In the genomic region with DNA sequence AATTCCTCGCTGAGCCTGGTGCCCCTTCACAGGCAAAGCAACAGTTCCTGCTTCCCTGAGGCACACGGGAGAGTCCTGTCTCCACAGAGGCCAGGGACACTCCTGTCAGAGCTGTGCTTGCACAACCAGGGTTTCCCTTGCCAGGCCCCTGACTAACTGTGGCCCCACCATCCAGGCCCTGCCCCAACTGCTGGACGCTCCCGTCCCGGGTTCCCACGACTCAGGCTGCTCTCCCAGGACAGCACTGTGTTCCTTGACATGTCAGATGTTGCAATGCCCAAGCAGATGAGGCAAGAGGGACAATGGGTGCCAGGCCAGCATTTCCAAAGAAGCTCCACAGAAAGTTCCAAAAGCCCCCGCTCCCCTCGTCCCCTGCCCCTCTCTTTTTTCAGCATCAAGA, we compare ENCODE assay signal across 9 mouse cellular contexts.
DNase-seq lines count a peak whose midpoint lies in the region; ATAC-seq and TF ChIP-seq lines count a peak whose summit lies in the region.
"Had no signal": no experiment of that assay in that cellular context is flagged by ENCODE, and none has a peak within 500 bp of the region (broad histone marks: within the 10 kb centered on the region; RNA-seq: fewer than 3 reads in every experiment).

No protein-coding gene starts in this region.

- WGBS in forebrain, embryonic 13.5 days: 40% methylated on average over 8 of the region's 8 CpGs
- WGBS in forebrain, postnatal 0 days: 47% methylated on average over 8 of the region's 8 CpGs
- WGBS in heart, embryonic 11.5 days (ENCODE audit: insufficient replicate concordance): 54% methylated on average over 8 of the region's 8 CpGs
- WGBS in midbrain, embryonic 14.5 days: 65% methylated on average over 8 of the region's 8 CpGs

- H3K9me3 ChIP-seq in forebrain, embryonic 13.5 days (replicated peaks): no peaks in the 10 kb centered on the region
- H3K9me3 ChIP-seq in forebrain, postnatal 0 days (ENCODE audit: low read length): no peaks in the 10 kb centered on the region
- H3K9me3 ChIP-seq in heart, embryonic 11.5 days (replicated peaks; ENCODE audit: control insufficient read depth, low read length): no peaks in the 10 kb centered on the region
- H3K9me3 ChIP-seq in midbrain, embryonic 14.5 days (ENCODE audit: control insufficient read depth, low read length): no peaks in the 10 kb centered on the region
- H3K9me3 ChIP-seq: liver, embryonic 13.5 days had no signal

- H3K27ac ChIP-seq in forebrain, embryonic 13.5 days: no peak overlapping the region
- H3K27ac ChIP-seq in forebrain, postnatal 0 days (ENCODE audit: low read depth, low read length): no peak overlapping the region
- no peak overlapping the region for H3K27ac ChIP-seq in heart, embryonic 11.5 days (ENCODE audit: low read depth, low read length)
- H3K27ac ChIP-seq in midbrain, embryonic 14.5 days (replicated peaks; ENCODE audit: low read depth, low read length): no peak overlapping the region
- H3K27ac ChIP-seq: liver, embryonic 13.5 days had no signal

- H3K27me3 ChIP-seq in forebrain, embryonic 13.5 days: 0 out of 2 replicates have a peak, but pooled peaks cover 3% of the 10 kb centered on the region
- no peaks in the 10 kb centered on the region for H3K27me3 ChIP-seq in forebrain, postnatal 0 days (ENCODE audit: insufficient read depth, low read length)
- no peaks in the 10 kb centered on the region for H3K27me3 ChIP-seq in heart, embryonic 11.5 days (ENCODE audit: control insufficient read depth, insufficient read depth, low read length)
- no peaks in the 10 kb centered on the region for H3K27me3 ChIP-seq in midbrain, embryonic 14.5 days (ENCODE audit: control insufficient read depth, insufficient read depth, low read length)
- H3K27me3 ChIP-seq: liver, embryonic 13.5 days had no signal

- DNase-seq in forebrain, postnatal 0 days: no peak
- peak; percentile 80 for DNase-seq in adrenal gland, postnatal 10 days
- DNase-seq in lung, postnatal 25 days (ENCODE audit: low spot score): peak; percentile 25
- no peak for DNase-seq in layer of hippocampus, adult 9-11 months
- no peak for DNase-seq in frontal cortex, adult 2 months (ENCODE audit: extremely low spot score in 1 of 2, low spot score in 1 of 2)
- no peak for DNase-seq in midbrain, embryonic 14.5 days
- DNase-seq: liver, embryonic 13.5 days had no signal

- H3K9ac ChIP-seq in forebrain, embryonic 13.5 days: peak overlapping the region; percentile 26
- no peak overlapping the region for H3K9ac ChIP-seq in forebrain, postnatal 0 days
- H3K9ac ChIP-seq in heart, embryonic 11.5 days (ENCODE audit: low read depth, low read length): no peak overlapping the region
- no peak overlapping the region for H3K9ac ChIP-seq in midbrain, embryonic 14.5 days (replicated peaks; ENCODE audit: low read length)
- H3K9ac ChIP-seq: liver, embryonic 13.5 days had no signal

- peaks cover 34% of the 10 kb centered on the region for H3K4me1 ChIP-seq in forebrain, embryonic 13.5 days
- no peaks in the 10 kb centered on the region for H3K4me1 ChIP-seq in forebrain, postnatal 0 days (ENCODE audit: insufficient read depth)
- H3K4me1 ChIP-seq in heart, embryonic 11.5 days (ENCODE audit: control insufficient read depth, insufficient read depth, low read length): peaks cover 18% of the 10 kb centered on the region
- peaks cover 7% of the 10 kb centered on the region; the same call in 1 of the 2 replicates for H3K4me1 ChIP-seq in midbrain, embryonic 14.5 days (ENCODE audit: control insufficient read depth, insufficient read depth, low read length)
- H3K4me1 ChIP-seq: liver, embryonic 13.5 days had no signal

- H3K4me3 ChIP-seq in forebrain, embryonic 13.5 days: no peak overlapping the region
- no peak overlapping the region for H3K4me3 ChIP-seq in forebrain, postnatal 0 days (ENCODE audit: low read depth, low read length)
- H3K4me3 ChIP-seq in heart, embryonic 11.5 days (ENCODE audit: low read depth, low read length): no peak overlapping the region
- H3K4me3 ChIP-seq in midbrain, embryonic 14.5 days (replicated peaks; ENCODE audit: low read depth, low read length): no peak overlapping the region
- H3K4me3 ChIP-seq: liver, embryonic 13.5 days had no signal

- H3K4me2 ChIP-seq in forebrain, embryonic 13.5 days: no peak overlapping the region; the same call in 1 of the 2 replicates
- no peak overlapping the region for H3K4me2 ChIP-seq in forebrain, postnatal 0 days (ENCODE audit: low read depth)
- H3K4me2 ChIP-seq in heart, embryonic 11.5 days: 0 out of 2 replicates have a peak overlapping the region, but pooled peaks have one; percentile 6
- H3K4me2 ChIP-seq in midbrain, embryonic 14.5 days (ENCODE audit: low read length): no peak overlapping the region
- H3K4me2 ChIP-seq: liver, embryonic 13.5 days had no signal

- TF ChIP-seq CTCF in forebrain, postnatal 0 days (IDR thresholded peaks at IDR 0.05; ENCODE audit: low read depth): no peak

- no peaks in the 10 kb centered on the region for H3K36me3 ChIP-seq in forebrain, embryonic 13.5 days (ENCODE audit: poor library complexity, severe bottlenecking)
- H3K36me3 ChIP-seq in forebrain, postnatal 0 days (ENCODE audit: insufficient read depth): no peaks in the 10 kb centered on the region
- no peaks in the 10 kb centered on the region for H3K36me3 ChIP-seq in heart, embryonic 11.5 days (ENCODE audit: control insufficient read depth, insufficient read depth, low read length)
- no peaks in the 10 kb centered on the region for H3K36me3 ChIP-seq in midbrain, embryonic 14.5 days (ENCODE audit: control insufficient read depth, insufficient read depth, low read length)
- H3K36me3 ChIP-seq: liver, embryonic 13.5 days had no signal

- ATAC-seq in forebrain, embryonic 13.5 days: no peak; the same call in 1 of the 2 replicates
- no peak for ATAC-seq in forebrain, postnatal 0 days
- no peak for ATAC-seq in heart, embryonic 11.5 days (replicated peaks; ENCODE audit: insufficient number of reproducible peaks, low FRiP score, low TSS enrichment)
- ATAC-seq in midbrain, embryonic 14.5 days (ENCODE audit: low FRiP score, low TSS enrichment): no peak

Comparison
In these comparisons a context has a peak if more than half of its experiments do, and no peak if none do; other contexts are left out.
1. DNase-seq: peak in adrenal gland, postnatal 10 days (single experiment) and lung, postnatal 25 days (single experiment); none in forebrain, postnatal 0 days (single experiment), layer of hippocampus, adult 9-11 months (single experiment), frontal cortex, adult 2 months (0 of 2) and midbrain, embryonic 14.5 days (single experiment).